Mouse (Mus musculus) MEL (cell line): ENCODE measurements around the gene Ssu2.

Experiments used
- CTCF ChIP-seq, 3 experiments: IDR thresholded peaks in 2 of 3; conservative IDR thresholded peaks in 1 of 3; 2 replicates each; pipeline ENCODE4 v1.5.1; 2011 to 2012; ENCODE audit warnings: low read length in 3 of 3, low read depth in 2 of 3, mild to moderate bottlenecking in 2 of 3, improper control_type of control experiment in 1 of 3, inconsistent platforms in 1 of 3, mixed read lengths in 1 of 3, moderate library complexity in 1 of 3; ENCODE audit not compliant: control insufficient read depth in 1 of 3, insufficient read depth in 1 of 3, poor library complexity in 1 of 3, severe bottlenecking in 1 of 3
- GATA1 ChIP-seq: IDR thresholded peaks from 2 replicates; pipeline ENCODE4 v1.6.1; 2011; ENCODE audit warnings: low read depth, low read length, improper control_type of control experiment
- KAT2A ChIP-seq: conservative IDR thresholded peaks from 2 replicates; pipeline ENCODE4 v1.6.1; 2012; ENCODE audit warnings: low read depth, low read length, improper control_type of control experiment, inconsistent platforms
- MYC ChIP-seq: IDR thresholded peaks from 2 replicates; pipeline ENCODE4 v1.6.1; 2011; ENCODE audit warnings: low read depth, mild to moderate bottlenecking, low read length, improper control_type of control experiment, moderate library complexity
- NELFE ChIP-seq: IDR thresholded peaks from 2 replicates; pipeline ENCODE4 v1.6.1; 2011; ENCODE audit warnings: low read depth, low read length, improper control_type of control experiment
- NRF1 ChIP-seq: IDR thresholded peaks from 2 replicates; pipeline ENCODE4 v1.6.1; 2014; ENCODE audit warnings: low read depth, mild to moderate bottlenecking, inconsistent platforms, low read length, improper control_type of control experiment, moderate library complexity; ENCODE audit not compliant: poor library complexity, insufficient read depth, severe bottlenecking
- POLR2A ChIP-seq, 2 experiments: IDR thresholded peaks; 2 replicates each; pipeline ENCODE4 v1.6.1; 2011 to 2012; ENCODE audit warnings: low read length in 2 of 2, mild to moderate bottlenecking in 2 of 2, control low read depth in 1 of 2, improper control_type of control experiment in 1 of 2, low read depth in 1 of 2, moderate library complexity in 1 of 2; ENCODE audit not compliant: control insufficient read depth in 1 of 2, insufficient read depth in 1 of 2, poor library complexity in 1 of 2
- TCF12 ChIP-seq: IDR thresholded peaks from 2 replicates; pipeline ENCODE4 v1.6.1; 2014; ENCODE audit warnings: low read depth, mild to moderate bottlenecking, inconsistent platforms, low read length, improper control_type of control experiment, moderate library complexity
- USF1 ChIP-seq: IDR thresholded peaks from 2 replicates; pipeline ENCODE4 v1.6.1; 2014; ENCODE audit warnings: low read depth, mild to moderate bottlenecking, inconsistent platforms, low read length, improper control_type of control experiment, moderate library complexity

DNA sequence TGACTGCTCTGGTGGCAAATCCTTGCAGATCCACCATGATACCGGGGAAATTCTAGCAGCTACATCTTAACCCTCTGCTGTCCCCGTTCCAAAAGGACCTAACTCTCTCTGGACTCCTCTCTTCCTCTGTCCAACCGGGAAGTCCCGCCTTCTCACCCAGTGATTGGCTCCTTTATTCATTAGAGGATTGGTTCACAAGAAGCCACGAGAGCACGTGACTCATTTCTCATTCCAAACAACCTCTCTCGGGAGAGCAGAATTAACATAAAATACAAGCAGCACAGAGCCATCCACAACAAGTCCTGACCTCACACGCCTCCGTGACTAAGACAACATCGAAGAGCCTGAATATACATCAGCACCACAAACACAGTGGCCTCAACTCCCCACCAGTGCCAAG, 22.5 kb downstream of the Ssu2 start:
- TF ChIP-seq CTCF (IDR thresholded peaks at IDR 0.05 in 2 of 3, conservative IDR thresholded peaks at IDR 0.05 in 1 of 3; ENCODE audit: control insufficient read depth in 1 of 3, insufficient read depth in 1 of 3, low read depth in 2 of 3, low read length in 3 of 3, poor library complexity in 1 of 3, severe bottlenecking in 1 of 3) (no peak), KAT2A (no peak), NELFE (no peak), POLR2A (IDR thresholded peaks at IDR 0.05; ENCODE audit: control insufficient read depth in 1 of 2, insufficient read depth in 1 of 2, low read depth in 1 of 2, low read length in 2 of 2, poor library complexity in 1 of 2) (no peak), TCF12 (no peak), GATA1 (no peak), MYC (no peak), USF1 (no peak), NRF1 (no peak)
